Mouse (Mus musculus): ENCODE results near the gene Mettl21e.
"Not testable (repeated sequence)": the region's sequence is repeated elsewhere in the genome, so short reads cannot be mapped to it uniquely, and the experiment has no call there.

GRCm38 (mm10) chr1:44234531-44234930, 15.8 kb upstream of the Mettl21e start:
- not testable (repeated sequence) for TF ChIP-seq POLR2A (IDR thresholded peaks at IDR 0.05; ENCODE audit: low read depth, low read length); CTCF (IDR thresholded peaks at IDR 0.05; ENCODE audit: borderline replicate concordance, insufficient read depth, low read length)
